Mouse (Mus musculus) neural tube, postnatal 0 days (tissue): Measurements from ENCODE around the gene Rs1. TPM values are rescaled to one million over a fixed set of nuclear protein-coding genes. Genes with fewer than 3 reads are reported as not detected.

Experiments
- polyA plus RNA-seq: library from polyadenylated mRNA; unstranded; fragments of >200 nt; fragmentation: Nextera tagmentation; extraction: Ambion mirVana; gene quantifications from 2 replicates; pipeline ENCODE4 v1.2.1, GENCODE M21; 2015

Rs1 gene
- polyA plus RNA-seq = 0.10 TPM in 2 replicates

GRCm38 (mm10) chrX:160767713-160768112, at the start of gene Rs1:
Gene Rs1, plus strand, starts transcription at chrX:160768013.

DNA sequence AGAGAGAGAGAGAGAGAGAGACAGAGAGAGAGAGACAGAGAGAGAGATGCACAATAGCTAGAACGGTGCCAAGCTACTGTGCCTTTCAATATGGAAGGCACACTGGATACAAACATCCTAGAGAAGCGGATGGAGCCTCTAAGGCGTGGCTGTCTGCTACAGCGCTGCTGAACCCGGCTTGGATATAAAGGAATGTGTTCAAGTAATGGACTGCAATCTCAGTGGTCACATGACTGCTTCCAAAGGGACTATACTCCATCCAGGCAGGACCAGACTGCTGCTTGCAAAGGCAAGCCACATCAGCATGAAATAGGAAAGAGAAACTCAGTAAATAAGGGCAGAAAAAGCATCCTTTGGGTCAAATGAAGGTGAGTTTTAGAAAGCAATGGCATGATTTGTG, 32.2 kb upstream of the Rs1 start, which contains the start of gene Ppef1:
TSS of gene Ppef1 (minus strand) at position 116 of the 400 bp plus-strand sequence.

Other genes starting within 250 kb of the Rs1 start
- 6.4 and 6.9 TPM in 2 replicates for gene Ppef1, start 32.2 kb upstream of the Rs1 start, polyA plus RNA-seq
- gene Gja6, start 139.0 kb downstream of the Rs1 start, polyA plus RNA-seq = 0.25 TPM in 1 of 2 replicates, not detected in the other
- gene Cdkl5, start 226.7 kb downstream of the Rs1 start, polyA plus RNA-seq = 5.7 and 6.3 TPM in 2 replicates